Mouse (Mus musculus): ENCODE measurements around the gene Irx4. TPM values are rescaled to one million over a fixed set of nuclear protein-coding genes. Genes with fewer than 3 reads are reported as not detected.

Gene Irx4
- polyA plus RNA-seq (2015; fragmentation: Nextera tagmentation; extraction: Ambion mirVana): 17.5 and 19.3 TPM in 2 replicates

- peak within 1 kb of the TSS; percentile 28; the same call in 1 of the 2 replicates for H3K9ac ChIP-seq
- H3K9me3 ChIP-seq (replicated peaks): no peaks in the 10 kb centered on the region
- no peaks in the 10 kb centered on the region for H3K36me3 ChIP-seq
- H3K4me2 ChIP-seq (replicated peaks): peak within 1 kb of the TSS; percentile 71
- H3K4me3 ChIP-seq (replicated peaks): peak within 1 kb of the TSS; percentile 49
- H3K27ac ChIP-seq (replicated peaks): peak within 1 kb of the TSS; percentile 44; the same call in 1 of the 2 replicates
- peaks cover 85% of the 10 kb centered on the region for H3K27me3 ChIP-seq
- WGBS: under 1% methylated on average over 65 of the region's 86 CpGs
- no peak for ATAC-seq (ENCODE audit: insufficient number of reproducible peaks, low FRiP score, low TSS enrichment, low read depth)
- peaks cover 32% of the 10 kb centered on the region for H3K4me1 ChIP-seq
These were observed at the start of gene Irx4 for GRCm38 (mm10) chr13:73260354-73261035. Irx4 (plus strand) TSS chr13:73260479.

- Histone ChIP-seq H3K9me3 (replicated peaks) (no peaks in the 10 kb centered on the region), H3K36me3 (no peaks in the 10 kb centered on the region), H3K4me3 (replicated peaks) (no peak overlapping the region), H3K27ac (replicated peaks) (no peak overlapping the region), H3K4me2 (replicated peaks) (no peak overlapping the region), H3K4me1 (no peaks in the 10 kb centered on the region), H3K27me3 (no peaks in the 10 kb centered on the region), H3K9ac (no peak overlapping the region)
- ATAC-seq (ENCODE audit: insufficient number of reproducible peaks, low FRiP score, low TSS enrichment, low read depth): no peak
- 68% methylated on average over 10 of the region's 10 CpGs for WGBS
These were observed 46.0 kb upstream of the Irx4 start for GRCm38 (mm10) chr13:73214301-73214700.

GRCm38 (mm10) chr13:73236461-73236860 is 23.8 kb upstream of the Irx4 start:
- H3K27ac ChIP-seq (replicated peaks): no peak overlapping the region
- 41% methylated on average over 8 of the region's 8 CpGs for WGBS
- H3K27me3 ChIP-seq: no peaks in the 10 kb centered on the region
- peaks cover 9% of the 10 kb centered on the region; the same call in 1 of the 2 replicates for H3K4me1 ChIP-seq
- H3K9me3 ChIP-seq (replicated peaks): no peaks in the 10 kb centered on the region
- H3K4me2 ChIP-seq (replicated peaks): no peak overlapping the region
- no peaks in the 10 kb centered on the region for H3K36me3 ChIP-seq
- H3K4me3 ChIP-seq (replicated peaks): no peak overlapping the region
- no peak overlapping the region for H3K9ac ChIP-seq
- ATAC-seq (ENCODE audit: insufficient number of reproducible peaks, low FRiP score, low TSS enrichment, low read depth): no peak

GRCm38 (mm10) chr13:73239191-73239746 is 21.0 kb upstream of the Irx4 start:
- Histone ChIP-seq H3K9me3 (replicated peaks) (no peaks in the 10 kb centered on the region), H3K27ac (replicated peaks) (no peak overlapping the region), H3K27me3 (no peaks in the 10 kb centered on the region), H3K9ac (no peak overlapping the region), H3K4me3 (replicated peaks) (no peak overlapping the region), H3K4me1 (peaks cover 9% of the 10 kb centered on the region; the same call in 1 of the 2 replicates), H3K4me2 (replicated peaks) (no peak overlapping the region), H3K36me3 (no peaks in the 10 kb centered on the region)
- peak; percentile 35; the same call in 1 of the 2 replicates for ATAC-seq (ENCODE audit: insufficient number of reproducible peaks, low FRiP score, low TSS enrichment, low read depth)
- WGBS: 53% methylated on average over 4 of the region's 4 CpGs

GRCm38 (mm10) chr13:73242556-73242955 is 17.7 kb upstream of the Irx4 start:
- Histone ChIP-seq H3K27ac (replicated peaks) (no peak overlapping the region), H3K4me1 (peaks cover 9% of the 10 kb centered on the region; the same call in 1 of the 2 replicates), H3K9ac (no peak overlapping the region), H3K9me3 (replicated peaks) (no peaks in the 10 kb centered on the region), H3K4me2 (replicated peaks) (no peak overlapping the region), H3K36me3 (no peaks in the 10 kb centered on the region), H3K27me3 (no peaks in the 10 kb centered on the region), H3K4me3 (replicated peaks) (no peak overlapping the region)
- ATAC-seq (ENCODE audit: insufficient number of reproducible peaks, low FRiP score, low TSS enrichment, low read depth): no peak
- 94% methylated on average over 5 of the region's 5 CpGs for WGBS

- WGBS: 91% methylated on average over 4 of the region's 4 CpGs
- Histone ChIP-seq H3K4me2 (replicated peaks) (no peak overlapping the region), H3K36me3 (no peaks in the 10 kb centered on the region), H3K9me3 (replicated peaks) (no peaks in the 10 kb centered on the region), H3K27ac (replicated peaks) (no peak overlapping the region), H3K9ac (no peak overlapping the region), H3K4me3 (replicated peaks) (no peak overlapping the region), H3K27me3 (peaks cover 9% of the 10 kb centered on the region; the same call in 1 of the 2 replicates), H3K4me1 (no peaks in the 10 kb centered on the region)
- ATAC-seq (ENCODE audit: insufficient number of reproducible peaks, low FRiP score, low TSS enrichment, low read depth): no peak
These were observed 13.3 kb upstream of the Irx4 start for GRCm38 (mm10) chr13:73246961-73247360.

- WGBS: 34% methylated on average over 7 of the region's 7 CpGs
- ATAC-seq (ENCODE audit: insufficient number of reproducible peaks, low FRiP score, low TSS enrichment, low read depth): no peak
- H3K36me3 ChIP-seq: no peaks in the 10 kb centered on the region
These were observed 9.1 kb upstream of the Irx4 start for GRCm38 (mm10) chr13:73251222-73251621.

GRCm38 (mm10) chr13:73252022-73252421 is 8.3 kb upstream of the Irx4 start:
- no peak for ATAC-seq (ENCODE audit: insufficient number of reproducible peaks, low FRiP score, low TSS enrichment, low read depth)
- 46% methylated on average over 5 of the region's 5 CpGs for WGBS
- Histone ChIP-seq H3K27ac (replicated peaks) (no peak overlapping the region), H3K9ac (no peak overlapping the region), H3K9me3 (replicated peaks) (no peaks in the 10 kb centered on the region), H3K4me2 (replicated peaks) (no peak overlapping the region), H3K4me3 (replicated peaks) (no peak overlapping the region), H3K36me3 (no peaks in the 10 kb centered on the region), H3K27me3 (peaks cover 14% of the 10 kb centered on the region), H3K4me1 (no peaks in the 10 kb centered on the region)

More at GRCm38 (mm10) chr13:73251222-73251621, 9.1 kb upstream of the Irx4 start:
- Histone ChIP-seq H3K4me1 (no peaks in the 10 kb centered on the region), H3K27ac (replicated peaks) (no peak overlapping the region), H3K27me3 (peaks cover 13% of the 10 kb centered on the region; the same call in 1 of the 2 replicates), H3K9ac (no peak overlapping the region), H3K4me3 (replicated peaks) (no peak overlapping the region), H3K9me3 (replicated peaks) (no peaks in the 10 kb centered on the region), H3K4me2 (replicated peaks) (no peak overlapping the region)

GRCm38 (mm10) chr13:73258415-73258814 is 1.9 kb upstream of the Irx4 start:
- 42% methylated on average over 4 of the region's 4 CpGs for WGBS
- H3K9me3 ChIP-seq (replicated peaks): no peaks in the 10 kb centered on the region

GRCm38 (mm10) chr13:73259577-73260353 is 514 bp upstream of the Irx4 start:
- ATAC-seq (ENCODE audit: insufficient number of reproducible peaks, low FRiP score, low TSS enrichment, low read depth): no peak; the same call in 1 of the 2 replicates
- Histone ChIP-seq H3K4me3 (replicated peaks) (peak overlapping the region; percentile 49), H3K4me2 (replicated peaks) (peak overlapping the region; percentile 71), H3K27ac (replicated peaks) (0 out of 2 replicates have a peak overlapping the region, but pooled peaks have one; percentile 44), H3K4me1 (peaks cover 27% of the 10 kb centered on the region), H3K36me3 (no peaks in the 10 kb centered on the region), H3K9ac (no peak overlapping the region), H3K9me3 (replicated peaks) (no peaks in the 10 kb centered on the region), H3K27me3 (peaks cover 81% of the 10 kb centered on the region)
- WGBS: 17% methylated on average over 10 of the region's 10 CpGs

More at GRCm38 (mm10) chr13:73258415-73258814, 1.9 kb upstream of the Irx4 start:
- no peak overlapping the region for H3K4me2 ChIP-seq (replicated peaks)
- no peak for ATAC-seq (ENCODE audit: insufficient number of reproducible peaks, low FRiP score, low TSS enrichment, low read depth)
- H3K27ac ChIP-seq (replicated peaks): no peak overlapping the region
- no peaks in the 10 kb centered on the region for H3K36me3 ChIP-seq
- peaks cover 19% of the 10 kb centered on the region for H3K4me1 ChIP-seq
- H3K4me3 ChIP-seq (replicated peaks): no peak overlapping the region
- H3K9ac ChIP-seq: no peak overlapping the region
- H3K27me3 ChIP-seq: peaks cover 68% of the 10 kb centered on the region

Measured in embryonic facial prominence, embryonic 15.5 days (tissue).